Mouse (Mus musculus) forelimb bud, embryonic 11.5 days (tissue): ENCODE data around the gene Sirpa.

Experiments
- DNase-seq: peaks from one replicate; pipeline ENCODE4 v3.0.0-alpha.2; 2012; ENCODE audit warnings: low read depth, low spot score

Sirpa gene

DNA sequence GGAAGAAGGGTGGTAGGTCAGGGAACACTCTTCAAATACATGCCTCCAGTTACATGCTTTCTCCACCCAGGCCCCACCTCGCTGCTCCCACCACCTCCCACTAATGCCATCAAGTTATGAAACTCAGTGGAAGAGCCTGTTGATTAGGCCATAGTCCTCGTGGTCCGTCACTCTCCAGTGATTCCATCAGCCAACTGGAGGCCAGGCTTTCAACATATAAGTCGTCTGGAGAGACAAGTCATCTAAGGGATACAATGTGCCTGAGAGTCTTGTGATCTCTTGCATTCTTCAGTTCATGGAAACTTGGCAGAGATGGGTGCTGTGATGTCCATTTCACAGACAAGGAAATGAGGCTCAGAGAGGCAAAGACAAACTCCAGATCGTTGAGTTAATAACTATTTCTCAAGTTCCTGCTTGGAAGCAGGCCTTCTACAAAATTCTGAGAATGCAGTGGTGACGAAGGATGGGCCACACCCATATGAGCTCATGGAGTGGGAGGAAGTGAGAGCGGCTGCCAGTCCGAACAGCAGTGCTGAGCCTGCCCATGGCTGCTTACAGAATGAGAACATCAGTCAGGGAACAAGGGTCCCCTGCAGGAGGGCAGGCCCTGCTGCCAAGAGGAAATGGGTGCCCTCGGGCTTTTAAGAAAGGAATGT is 40.6 kb downstream of the Sirpa start:
- DNase-seq: no peak

GRCm38 (mm10) chr2:129633982-129634381 is 41.3 kb downstream of the Sirpa start:
- DNase-seq: no peak

- DNase-seq: peak; percentile 3
These were observed 60.0 kb downstream of the Sirpa start for GRCm38 (mm10) chr2:129652616-129653015.

GRCm38 (mm10) chr2:129653632-129654031 is 61.0 kb downstream of the Sirpa start:
- DNase-seq: no peak

DNA sequence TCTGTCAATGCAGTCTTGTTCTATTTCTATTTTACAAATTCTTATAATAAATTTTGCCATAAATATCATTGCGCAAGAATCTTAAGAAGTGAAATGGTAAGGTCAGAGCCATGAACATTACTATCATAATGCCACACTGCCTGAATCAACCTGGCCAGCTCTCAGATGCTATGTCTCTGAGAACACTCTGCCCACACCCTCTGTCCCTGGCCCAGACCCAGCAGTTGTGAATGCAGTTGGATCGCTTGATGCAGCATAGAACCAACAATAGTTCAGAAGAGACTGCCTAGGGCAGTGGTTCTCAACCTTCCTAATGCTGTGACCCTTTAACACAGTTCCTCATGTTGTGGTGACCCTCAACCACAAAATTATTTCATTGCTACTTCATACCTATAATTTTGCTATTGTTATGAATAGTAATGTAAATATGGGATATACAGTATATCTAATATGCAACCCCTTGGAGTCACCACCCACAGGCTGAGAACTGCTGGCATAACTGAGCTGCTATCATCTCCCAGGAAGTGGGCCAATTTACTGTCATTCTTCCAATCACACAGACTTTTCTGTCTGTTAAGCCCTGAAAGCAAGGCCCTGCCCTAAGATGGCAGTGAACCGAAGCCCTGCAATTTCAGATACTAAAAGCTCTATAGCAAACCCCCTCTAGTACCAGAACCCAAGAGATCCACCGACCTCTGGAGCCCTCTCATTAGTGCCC is 61.8 kb downstream of the Sirpa start:
- DNase-seq: no peak

GRCm38 (mm10) chr2:129655033-129655432 is 62.4 kb downstream of the Sirpa start:
- DNase-seq: no peak

- DNase-seq: no peak
These were observed 66.2 kb downstream of the Sirpa start for GRCm38 (mm10) chr2:129658796-129659195.

GRCm38 (mm10) chr2:129660020-129660419 is 67.4 kb downstream of the Sirpa start:
- no peak for DNase-seq

- no peak for DNase-seq
These were observed 69.8 kb downstream of the Sirpa start for GRCm38 (mm10) chr2:129662484-129662883.

DNA sequence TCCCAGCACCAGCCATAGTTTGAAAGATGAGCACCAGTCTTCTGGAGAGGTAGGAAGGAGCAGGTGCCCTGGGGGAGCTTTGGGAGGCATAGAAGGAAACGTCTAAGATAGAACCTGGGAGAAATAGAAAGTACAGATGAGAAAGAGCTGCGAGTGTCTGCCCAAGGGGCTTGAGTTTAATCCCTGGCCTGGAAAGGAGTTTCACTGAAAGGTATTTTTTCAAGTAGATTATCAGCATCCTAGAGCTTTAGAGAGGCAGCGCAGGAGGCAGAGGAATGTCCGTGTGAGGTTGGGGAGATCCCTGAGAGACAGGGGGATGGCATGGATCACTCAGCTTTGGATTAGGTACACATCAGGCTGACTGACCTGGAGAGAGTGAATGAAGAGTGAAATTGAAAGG is 79.3 kb downstream of the Sirpa start:
- DNase-seq: no peak

- DNase-seq: peak; percentile 74
These were observed 82.5 kb downstream of the Sirpa start for GRCm38 (mm10) chr2:129674935-129675634.

GRCm38 (mm10) chr2:129677664-129678063 is 85.0 kb downstream of the Sirpa start:
- DNase-seq: peak; percentile 35

- no peak for DNase-seq
These were observed 86.4 kb downstream of the Sirpa start for GRCm38 (mm10) chr2:129679066-129679465.

GRCm38 (mm10) chr2:129680236-129680635 is 87.6 kb downstream of the Sirpa start:
- DNase-seq: no peak
